Mouse (Mus musculus): Measurements from ENCODE around the gene Cd8b1.

DNA sequence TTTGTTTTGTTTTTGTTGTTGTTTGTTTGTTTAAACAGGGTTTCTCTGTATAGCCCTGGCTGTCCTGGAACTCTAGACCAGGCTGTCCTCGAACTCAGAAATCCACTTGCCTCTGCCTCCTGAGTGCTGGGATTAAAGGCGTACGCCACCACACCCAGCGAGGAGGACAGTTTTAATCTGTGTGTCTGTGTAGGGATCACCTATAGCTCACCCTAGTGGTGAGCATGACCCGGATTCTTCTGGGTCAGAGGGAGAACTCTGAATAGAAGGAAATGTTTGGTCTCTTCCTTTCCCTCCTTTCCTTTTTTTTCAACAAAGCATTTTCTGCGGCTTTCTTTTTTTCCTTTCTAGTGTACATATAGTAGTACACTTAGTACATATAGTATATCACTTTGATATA is 27.3 kb upstream of the Cd8b1 start:
- TF ChIP-seq CTCF (IDR thresholded peaks at IDR 0.05; ENCODE audit: insufficient read depth, low read depth, low read length) (no peak), POLR2A (IDR thresholded peaks at IDR 0.05; ENCODE audit: insufficient read depth, low read depth, low read length) (no peak)
